Mouse (Mus musculus) limb, embryonic 15.5 days (tissue): ENCODE data around the gene Nav2. TPM values are rescaled to one million over a fixed set of nuclear protein-coding genes. Genes with fewer than 3 reads are reported as not detected.
A peak's percentile ranks its signal among the peaks of the same experiment; 100 is the strongest.

Source experiments
- ATAC-seq: fragments of 200-750 bp; cut with Nextera tagmentation; 2 replicates; pipeline ENCODE4 v1.8.0; 2017; ENCODE audit warnings: low read depth, moderate TSS enrichment; ENCODE audit not compliant: insufficient number of reproducible peaks, low FRiP score, low TSS enrichment
- H3K27ac ChIP-seq: fragments of 300-500 bp; sonication (generic); 2 replicates; pipeline ENCODE4 v1.5.1; 2015; ENCODE audit warnings: moderate library complexity, mild to moderate bottlenecking, inconsistent platforms
- H3K27me3 ChIP-seq: fragments of 300-500 bp; sonication (generic); 2 replicates; pipeline ENCODE4 v1.6.1; 2015; ENCODE audit warnings: inconsistent platforms
- H3K36me3 ChIP-seq: fragments of 300-500 bp; sonication (generic); 2 replicates; pipeline ENCODE4 v1.6.1; 2015; ENCODE audit warnings: inconsistent platforms
- H3K4me1 ChIP-seq: fragments of 300-500 bp; sonication (generic); 2 replicates; pipeline ENCODE4 v1.6.1; 2015; ENCODE audit warnings: inconsistent platforms
- H3K4me2 ChIP-seq: fragments of 300-500 bp; sonication (generic); 2 replicates; pipeline ENCODE4 v1.6.1; 2015; ENCODE audit warnings: mild to moderate bottlenecking, inconsistent platforms
- H3K4me3 ChIP-seq: fragments of 300-500 bp; sonication (generic); 2 replicates; pipeline ENCODE4 v1.5.1; 2015; ENCODE audit warnings: mild to moderate bottlenecking, inconsistent platforms
- H3K9ac ChIP-seq: fragments of 300-500 bp; sonication (generic); 2 replicates; pipeline ENCODE4 v1.6.1; 2015; ENCODE audit warnings: inconsistent platforms
- H3K9me3 ChIP-seq: fragments of 300-500 bp; sonication (generic); 2 replicates; pipeline ENCODE4 v1.6.1; 2016; ENCODE audit warnings: inconsistent platforms
- WGBS: fragments of 180-500 bp; shearing (Covaris S2); methylation state at CpG from one replicate; pipeline ENCODE4 v1.1.7; 2015; 5-methylcytosine and 5-hydroxymethylcytosine counted together
- polyA plus RNA-seq: library from polyadenylated mRNA; unstranded; fragments of >200 nt; fragmentation: Nextera tagmentation; extraction: Ambion mirVana; gene quantifications from 2 replicates; pipeline ENCODE4 v1.2.1, GENCODE M21; 2015

The Nav2 gene
- polyA plus RNA-seq, 1 experiment from 2014 or later = 17.3 TPM

- Histone ChIP-seq H3K27me3 (no peaks in the 10 kb centered on the region), H3K4me2 (no peak overlapping the region), H3K36me3 (no peaks in the 10 kb centered on the region), H3K9ac (no peak overlapping the region), H3K4me1 (0 out of 2 replicates have a peak, but pooled peaks cover 19% of the 10 kb centered on the region), H3K9me3 (no peaks in the 10 kb centered on the region), H3K4me3 (no peak overlapping the region), H3K27ac (no peak overlapping the region)
- WGBS = 44% methylated on average over 1 of the region's 1 CpGs
- ATAC-seq = no peak
These were observed 464.7 kb downstream of the Nav2 start for GRCm38 (mm10) chr7:49373173-49373572.

- ATAC-seq = no peak
- WGBS = 38% methylated on average over 3 of the region's 3 CpGs
These were observed 465.1 kb downstream of the Nav2 start for GRCm38 (mm10) chr7:49373661-49374060.

GRCm38 (mm10) chr7:49375499-49375974, 467.0 kb downstream of the Nav2 start:
- H3K4me1 ChIP-seq = 0 out of 2 replicates have a peak, but pooled peaks cover 19% of the 10 kb centered on the region
- H3K27ac ChIP-seq = no peak overlapping the region
- H3K36me3 ChIP-seq = no peaks in the 10 kb centered on the region
- H3K9ac ChIP-seq = no peak overlapping the region
- ATAC-seq = no peak
- H3K4me2 ChIP-seq = no peak overlapping the region
- 34% methylated on average over 9 of the region's 9 CpGs for WGBS
- no peaks in the 10 kb centered on the region for H3K9me3 ChIP-seq
- H3K27me3 ChIP-seq = no peaks in the 10 kb centered on the region
- no peak overlapping the region for H3K4me3 ChIP-seq

More at GRCm38 (mm10) chr7:49373661-49374060, 465.1 kb downstream of the Nav2 start:
- H3K36me3 ChIP-seq = no peaks in the 10 kb centered on the region
- 0 out of 2 replicates have a peak, but pooled peaks cover 19% of the 10 kb centered on the region for H3K4me1 ChIP-seq
- H3K9ac ChIP-seq = no peak overlapping the region
- no peak overlapping the region for H3K4me2 ChIP-seq
- no peaks in the 10 kb centered on the region for H3K27me3 ChIP-seq
- no peak overlapping the region for H3K4me3 ChIP-seq
- no peaks in the 10 kb centered on the region for H3K9me3 ChIP-seq
- no peak overlapping the region for H3K27ac ChIP-seq

GRCm38 (mm10) chr7:49378608-49379007, 470.1 kb downstream of the Nav2 start:
- Histone ChIP-seq H3K4me2 (no peak overlapping the region), H3K9ac (no peak overlapping the region), H3K27me3 (no peaks in the 10 kb centered on the region), H3K36me3 (no peaks in the 10 kb centered on the region), H3K27ac (peak overlapping the region; percentile 17; the same call in 1 of the 2 replicates), H3K4me1 (peaks cover 28% of the 10 kb centered on the region), H3K9me3 (no peaks in the 10 kb centered on the region), H3K4me3 (no peak overlapping the region)
- 43% methylated on average over 5 of the region's 5 CpGs for WGBS
- ATAC-seq = peak; percentile 24; the same call in 1 of the 2 replicates

GRCm38 (mm10) chr7:49380940-49381339, 472.4 kb downstream of the Nav2 start:
- 68% methylated on average over 9 of the region's 9 CpGs for WGBS
- Histone ChIP-seq H3K36me3 (no peaks in the 10 kb centered on the region), H3K4me1 (peaks cover 19% of the 10 kb centered on the region)

GRCm38 (mm10) chr7:49382884-49383283, 474.4 kb downstream of the Nav2 start:
- no peak overlapping the region for H3K4me3 ChIP-seq
- H3K9me3 ChIP-seq = no peaks in the 10 kb centered on the region
- H3K4me1 ChIP-seq = peaks cover 24% of the 10 kb centered on the region
- H3K27ac ChIP-seq = peak overlapping the region; percentile 54
- no peaks in the 10 kb centered on the region for H3K36me3 ChIP-seq
- no peaks in the 10 kb centered on the region for H3K27me3 ChIP-seq
- 17% methylated on average over 10 of the region's 10 CpGs for WGBS
- ATAC-seq = no peak
- H3K9ac ChIP-seq = no peak overlapping the region
- no peak overlapping the region for H3K4me2 ChIP-seq

More at GRCm38 (mm10) chr7:49380940-49381339, 472.4 kb downstream of the Nav2 start:
- H3K4me2 ChIP-seq = no peak overlapping the region
- H3K27ac ChIP-seq = no peak overlapping the region
- H3K9ac ChIP-seq = no peak overlapping the region
- no peak for ATAC-seq
- H3K9me3 ChIP-seq = no peaks in the 10 kb centered on the region
- no peak overlapping the region for H3K4me3 ChIP-seq
- H3K27me3 ChIP-seq = no peaks in the 10 kb centered on the region

GRCm38 (mm10) chr7:49388137-49388536, 479.6 kb downstream of the Nav2 start:
- Histone ChIP-seq H3K4me2 (no peak overlapping the region), H3K9ac (no peak overlapping the region)
- no peak for ATAC-seq

GRCm38 (mm10) chr7:49390312-49390711, 481.8 kb downstream of the Nav2 start:
- H3K4me2 ChIP-seq = no peak overlapping the region
- WGBS = 84% methylated on average over 3 of the region's 3 CpGs
- no peak for ATAC-seq
- H3K9ac ChIP-seq = no peak overlapping the region
- H3K4me3 ChIP-seq = no peak overlapping the region
- peaks cover 26% of the 10 kb centered on the region for H3K4me1 ChIP-seq
- no peaks in the 10 kb centered on the region for H3K9me3 ChIP-seq
- no peaks in the 10 kb centered on the region for H3K36me3 ChIP-seq
- no peak overlapping the region for H3K27ac ChIP-seq
- no peaks in the 10 kb centered on the region for H3K27me3 ChIP-seq

More at GRCm38 (mm10) chr7:49388137-49388536, 479.6 kb downstream of the Nav2 start:
- WGBS = 66% methylated on average over 2 of the region's 2 CpGs
- no peaks in the 10 kb centered on the region for H3K9me3 ChIP-seq
- H3K4me1 ChIP-seq = peaks cover 27% of the 10 kb centered on the region
- H3K27me3 ChIP-seq = no peaks in the 10 kb centered on the region
- no peak overlapping the region for H3K27ac ChIP-seq
- H3K36me3 ChIP-seq = no peaks in the 10 kb centered on the region
- H3K4me3 ChIP-seq = no peak overlapping the region

GRCm38 (mm10) chr7:49390829-49391228, 482.3 kb downstream of the Nav2 start:
- Histone ChIP-seq H3K4me2 (no peak overlapping the region), H3K4me3 (no peak overlapping the region), H3K9me3 (no peaks in the 10 kb centered on the region), H3K27ac (no peak overlapping the region), H3K36me3 (no peaks in the 10 kb centered on the region), H3K27me3 (no peaks in the 10 kb centered on the region), H3K9ac (no peak overlapping the region), H3K4me1 (peaks cover 26% of the 10 kb centered on the region)
- WGBS = 82% methylated on average over 9 of the region's 9 CpGs
- ATAC-seq = no peak

GRCm38 (mm10) chr7:49392180-49392579, 483.7 kb downstream of the Nav2 start:
- 61% methylated on average over 3 of the region's 3 CpGs for WGBS
- peaks cover 33% of the 10 kb centered on the region for H3K4me1 ChIP-seq
- H3K9me3 ChIP-seq = no peaks in the 10 kb centered on the region
- no peaks in the 10 kb centered on the region for H3K36me3 ChIP-seq
- H3K9ac ChIP-seq = no peak overlapping the region
- no peak for ATAC-seq
- no peak overlapping the region for H3K27ac ChIP-seq
- no peak overlapping the region for H3K4me2 ChIP-seq
- no peak overlapping the region for H3K4me3 ChIP-seq
- H3K27me3 ChIP-seq = no peaks in the 10 kb centered on the region

- ATAC-seq = no peak
- H3K27ac ChIP-seq = peak overlapping the region; percentile 51; the same call in 1 of the 2 replicates
- H3K4me2 ChIP-seq = no peak overlapping the region
- H3K4me1 ChIP-seq = peaks cover 35% of the 10 kb centered on the region
- no peak overlapping the region for H3K4me3 ChIP-seq
- no peaks in the 10 kb centered on the region for H3K36me3 ChIP-seq
- H3K9me3 ChIP-seq = no peaks in the 10 kb centered on the region
- no peak overlapping the region for H3K9ac ChIP-seq
- H3K27me3 ChIP-seq = no peaks in the 10 kb centered on the region
- WGBS = 28% methylated on average over 3 of the region's 3 CpGs
These were observed 484.3 kb downstream of the Nav2 start for GRCm38 (mm10) chr7:49392834-49393233.

GRCm38 (mm10) chr7:49393857-49394256, 485.3 kb downstream of the Nav2 start:
- no peaks in the 10 kb centered on the region for H3K36me3 ChIP-seq
- H3K4me1 ChIP-seq = peaks cover 45% of the 10 kb centered on the region
- no peak overlapping the region for H3K9ac ChIP-seq
- H3K4me3 ChIP-seq = no peak overlapping the region
- H3K27ac ChIP-seq = no peak overlapping the region
- H3K27me3 ChIP-seq = no peaks in the 10 kb centered on the region
- H3K9me3 ChIP-seq = no peaks in the 10 kb centered on the region
- no peak overlapping the region for H3K4me2 ChIP-seq
- 80% methylated on average over 7 of the region's 7 CpGs for whole genome bisulfite sequencing
- no peak for ATAC-seq

- Histone ChIP-seq H3K4me1 (peaks cover 57% of the 10 kb centered on the region), H3K4me2 (no peak overlapping the region), H3K27ac (no peak overlapping the region), H3K9ac (no peak overlapping the region), H3K27me3 (no peaks in the 10 kb centered on the region), H3K4me3 (no peak overlapping the region), H3K36me3 (no peaks in the 10 kb centered on the region), H3K9me3 (no peaks in the 10 kb centered on the region)
- ATAC-seq = no peak
- WGBS = 66% methylated on average over 1 of the region's 1 CpGs
These were observed 487.7 kb downstream of the Nav2 start for GRCm38 (mm10) chr7:49396202-49396601.
